ENCODE assay signal across 8 mouse cellular contexts in the genomic region with DNA sequence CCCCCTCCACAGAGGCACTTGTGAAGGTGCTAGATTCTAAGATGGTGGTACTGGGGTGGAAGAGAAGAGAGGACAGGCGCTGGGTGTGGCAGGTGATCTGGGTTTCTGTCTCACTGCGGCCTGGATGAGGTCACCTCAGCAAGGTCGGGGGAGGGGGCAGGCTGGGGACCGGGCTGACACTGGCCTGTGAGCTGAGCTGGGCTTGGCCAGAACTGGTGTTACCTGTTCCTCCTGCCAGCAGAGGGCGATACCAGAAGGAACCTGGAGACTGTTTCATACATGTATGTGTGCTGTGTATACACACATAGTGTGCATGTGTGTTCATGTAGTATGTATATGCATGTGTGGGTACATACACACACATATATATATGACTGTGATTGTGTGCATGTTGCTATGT. TPM values are rescaled to one million over a fixed set of nuclear protein-coding genes. Genes with fewer than 3 reads are reported as not detected.
DNase-seq lines count a peak whose midpoint lies in the region; ATAC-seq lines count a peak whose summit lies in the region.

No protein-coding gene starts in this region.

- no peak overlapping the region for H3K4me2 ChIP-seq in forebrain, embryonic 13.5 days
- H3K4me2 ChIP-seq in liver, embryonic 13.5 days, result no peak overlapping the region

- H3K27ac ChIP-seq in forebrain, embryonic 13.5 days, result no peak overlapping the region
- H3K27ac ChIP-seq in liver, embryonic 13.5 days, result no peak overlapping the region

- 0 out of 2 replicates have a peak, but pooled peaks have one; percentile 15 for ATAC-seq in forebrain, embryonic 13.5 days
- no peak for ATAC-seq in liver, embryonic 13.5 days (ENCODE audit: low read depth)

- no peaks in the 10 kb centered on the region for H3K36me3 ChIP-seq in forebrain, embryonic 13.5 days (ENCODE audit: poor library complexity, severe bottlenecking)
- H3K36me3 ChIP-seq in liver, embryonic 13.5 days, result no peaks in the 10 kb centered on the region

- no peak overlapping the region for H3K9ac ChIP-seq in forebrain, embryonic 13.5 days
- no peak overlapping the region for H3K9ac ChIP-seq in liver, embryonic 13.5 days

- 30% methylated on average over 5 of the region's 5 CpGs for WGBS in forebrain, embryonic 13.5 days
- WGBS in liver, embryonic 13.5 days (ENCODE audit: insufficient replicate concordance), result 28% methylated on average over 5 of the region's 5 CpGs

- no peaks in the 10 kb centered on the region for H3K27me3 ChIP-seq in forebrain, embryonic 13.5 days
- no peaks in the 10 kb centered on the region for H3K27me3 ChIP-seq in liver, embryonic 13.5 days

- H3K4me1 ChIP-seq in forebrain, embryonic 13.5 days, result peaks cover 16% of the 10 kb centered on the region
- peaks cover 4% of the 10 kb centered on the region for H3K4me1 ChIP-seq in liver, embryonic 13.5 days (replicated peaks)

- no peak overlapping the region for H3K4me3 ChIP-seq in forebrain, embryonic 13.5 days
- no peak overlapping the region for H3K4me3 ChIP-seq in liver, embryonic 13.5 days (replicated peaks)

- DNase-seq in cerebellum, adult 11 months, result peak; percentile 24
- DNase-seq in cerebellum, postnatal 4 days (ENCODE audit: low spot score in 2 of 2), result no peak
- DNase-seq in right cerebral cortex, postnatal 4 days, result peak; percentile 58
- no peak for DNase-seq in right cerebral cortex, adult 2 months (ENCODE audit: low spot score in 2 of 2)
- peak; percentile 18 for DNase-seq in liver, embryonic 13.5 days
- DNase-seq in retina, embryonic 14.5 days (ENCODE audit: low spot score), result peak; percentile 74
- no peak for DNase-seq in frontal cortex, adult 2 months (ENCODE audit: extremely low spot score in 1 of 2, low spot score in 1 of 2)

- H3K9me3 ChIP-seq in forebrain, embryonic 13.5 days (replicated peaks), result peaks cover 16% of the 10 kb centered on the region
- 0 out of 2 replicates have a peak, but pooled peaks cover 6% of the 10 kb centered on the region for H3K9me3 ChIP-seq in liver, embryonic 13.5 days (replicated peaks)

RNA-seq across cellular contexts. Expression of gene Sept9, which starts 23.2 kb away (rescaled TPM):
- 142 and 148 TPM in 2 replicates for polyA plus RNA-seq in forebrain, embryonic 13.5 days (2015; fragmentation: Nextera tagmentation; extraction: Ambion mirVana)
- 44.1 and 55.5 TPM in 2 replicates for polyA plus RNA-seq in liver, embryonic 13.5 days (2015; fragmentation: Nextera tagmentation; extraction: Ambion mirVana)
- polyA plus RNA-seq in frontal cortex, adult 2 months (2012; rRNA removed), result 31.8 and 33.4 TPM in 2 replicates

Comparison
In these comparisons a context has a peak if more than half of its experiments do, and no peak if none do; other contexts are left out.
1. DNase-seq: peak in cerebellum, adult 11 months (single experiment), right cerebral cortex, postnatal 4 days (single experiment), liver, embryonic 13.5 days (single experiment) and retina, embryonic 14.5 days (single experiment); none in cerebellum, postnatal 4 days (0 of 2), right cerebral cortex, adult 2 months (0 of 2) and frontal cortex, adult 2 months (0 of 2).